Mouse (Mus musculus) ES-E14 (cell line): ENCODE results near the gene Fads3. TPM values are rescaled to one million over a fixed set of nuclear protein-coding genes. Genes with fewer than 3 reads are reported as not detected.

Source experiments
- DNase-seq: peaks from one replicate; pipeline ENCODE4 v3.0.0-alpha.2; 2013; ENCODE audit warnings: low read depth, low spot score
- H3K27ac ChIP-seq: 2 replicates; pipeline ENCODE4 v1.5.1; 2012; ENCODE audit warnings: low read depth, mild to moderate bottlenecking, low read length, moderate library complexity, mixed read lengths; ENCODE audit not compliant: poor library complexity, insufficient read depth, severe bottlenecking
- H3K36me3 ChIP-seq: 2 replicates; pipeline ENCODE4 v1.6.1; 2012; ENCODE audit warnings: mild to moderate bottlenecking, low read length, moderate library complexity, mixed read lengths; ENCODE audit not compliant: control insufficient read depth, poor library complexity, insufficient read depth, severe bottlenecking
- H3K4me1 ChIP-seq, 2 experiments: fragments of 150-350 bp in 1 of 2; sonication (generic) in 1 of 2; 2 replicates each; pipeline ENCODE4 v1.6.1; 2012; ENCODE audit warnings: low read length in 2 of 2, mild to moderate bottlenecking in 1 of 2, mixed read lengths in 1 of 2; ENCODE audit not compliant: control insufficient read depth in 2 of 2, insufficient read depth in 2 of 2, poor library complexity in 1 of 2
- H3K4me3 ChIP-seq, 2 experiments: fragments of 150-350 bp in 1 of 2; sonication (generic) in 1 of 2; 2 replicates each; pipeline ENCODE4 v1.5.1; 2012; ENCODE audit warnings: low read length in 2 of 2, low read depth in 1 of 2, mild to moderate bottlenecking in 1 of 2, mixed read lengths in 1 of 2; ENCODE audit not compliant: insufficient read depth in 1 of 2, poor library complexity in 1 of 2, severe bottlenecking in 1 of 2
- H3K9ac ChIP-seq: 2 replicates; pipeline ENCODE4 v1.6.1; 2012; ENCODE audit warnings: low read depth, mild to moderate bottlenecking, low read length, mixed read lengths; ENCODE audit not compliant: poor library complexity, insufficient read depth, severe bottlenecking
- H3K9me3 ChIP-seq: fragments of 150-350 bp; sonication (generic); 2 replicates; pipeline ENCODE4 v1.6.1; 2012; ENCODE audit warnings: low read depth, mild to moderate bottlenecking, low read length; ENCODE audit not compliant: control insufficient read depth, insufficient read depth
- CHD2 ChIP-seq: IDR thresholded peaks from 2 replicates; pipeline ENCODE4 v1.6.1; 2014; ENCODE audit warnings: mild to moderate bottlenecking, low read depth, low read length, inconsistent platforms
- HCFC1 ChIP-seq: IDR thresholded peaks from 2 replicates; pipeline ENCODE4 v1.6.1; 2012; ENCODE audit warnings: low read length, inconsistent platforms, borderline replicate concordance; ENCODE audit not compliant: insufficient read depth
- MAFK ChIP-seq: IDR thresholded peaks from 2 replicates; pipeline ENCODE4 v1.6.1; 2014; ENCODE audit warnings: mild to moderate bottlenecking, low read depth, low read length, inconsistent platforms; ENCODE audit not compliant: insufficient read depth
- ZC3H11A ChIP-seq: IDR thresholded peaks from 2 replicates; pipeline ENCODE4 v1.6.1; 2012; ENCODE audit warnings: low read depth, mild to moderate bottlenecking, inconsistent platforms, low read length, borderline replicate concordance
- ZNF384 ChIP-seq: IDR thresholded peaks from 2 replicates; pipeline ENCODE4 v1.6.1; 2012; ENCODE audit warnings: low read depth, low read length, inconsistent platforms
- in situ Hi-C, 2 experiments: fragments of 600-800 bp; cut with MboI; formaldehyde crosslinking; loops; one replicate each; pipeline ENCODE4 v1.15.1; 2025; ENCODE audit warnings: low sequenced_read_pairs in 2 of 2, inconsistent platforms in 1 of 2; ENCODE audit not compliant: unreplicated experiment in 2 of 2
- total RNA-seq: library from RNA; depleted of rRNA; stranded (reverse); fragments of 300-350 nt; gene quantifications from 2 replicates; pipeline ENCODE4 v1.2.3, GENCODE M21; 2012

Fads3 gene
- total RNA-seq, 1 experiment = 7.2 TPM

DNA sequence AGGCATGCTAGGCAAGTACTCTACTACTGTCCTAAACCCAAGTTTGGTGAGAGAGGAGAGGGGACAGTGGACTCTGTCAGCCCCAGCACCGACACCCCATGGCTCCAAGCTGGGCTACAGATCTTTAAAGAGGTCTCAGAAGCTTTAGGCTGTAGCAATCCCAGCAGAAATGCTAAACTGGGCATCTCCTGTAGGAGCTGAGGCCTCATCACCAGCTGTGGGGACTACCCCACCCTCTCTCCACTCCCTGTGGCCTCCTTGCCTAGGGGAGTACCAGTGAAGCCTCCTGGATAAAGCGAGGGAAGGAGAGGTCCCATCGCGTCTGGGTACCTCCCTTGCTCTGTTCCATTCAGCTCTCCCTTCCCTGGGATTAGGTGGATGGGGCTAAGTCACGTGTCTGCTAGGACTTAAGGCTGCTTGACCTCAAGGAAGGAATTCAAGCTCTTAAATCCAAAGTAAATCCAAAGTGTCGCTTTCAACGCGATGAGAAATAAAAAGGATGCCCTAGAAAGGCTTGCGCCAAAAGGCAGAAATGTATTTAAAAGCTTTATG lies 17.6 kb downstream of the Fads3 start:
- TF ChIP-seq HCFC1 (no peak), ZNF384 (no peak), CHD2 (no peak), ZC3H11A (no peak), MAFK (no peak)
- H3K36me3 ChIP-seq = peaks cover 13% of the 10 kb centered on the region
- H3K4me3 ChIP-seq = no peak overlapping the region
- H3K9me3 ChIP-seq = no peaks in the 10 kb centered on the region
- no peak overlapping the region for H3K9ac ChIP-seq
- no peak for DNase-seq
- in situ Hi-C loops = no loop called here
- no peak overlapping the region for H3K27ac ChIP-seq
- peaks cover 0 to 2% of the 10 kb centered on the region in 2 experiments; a peak in 1 of 4 replicates for H3K4me1 ChIP-seq

DNA sequence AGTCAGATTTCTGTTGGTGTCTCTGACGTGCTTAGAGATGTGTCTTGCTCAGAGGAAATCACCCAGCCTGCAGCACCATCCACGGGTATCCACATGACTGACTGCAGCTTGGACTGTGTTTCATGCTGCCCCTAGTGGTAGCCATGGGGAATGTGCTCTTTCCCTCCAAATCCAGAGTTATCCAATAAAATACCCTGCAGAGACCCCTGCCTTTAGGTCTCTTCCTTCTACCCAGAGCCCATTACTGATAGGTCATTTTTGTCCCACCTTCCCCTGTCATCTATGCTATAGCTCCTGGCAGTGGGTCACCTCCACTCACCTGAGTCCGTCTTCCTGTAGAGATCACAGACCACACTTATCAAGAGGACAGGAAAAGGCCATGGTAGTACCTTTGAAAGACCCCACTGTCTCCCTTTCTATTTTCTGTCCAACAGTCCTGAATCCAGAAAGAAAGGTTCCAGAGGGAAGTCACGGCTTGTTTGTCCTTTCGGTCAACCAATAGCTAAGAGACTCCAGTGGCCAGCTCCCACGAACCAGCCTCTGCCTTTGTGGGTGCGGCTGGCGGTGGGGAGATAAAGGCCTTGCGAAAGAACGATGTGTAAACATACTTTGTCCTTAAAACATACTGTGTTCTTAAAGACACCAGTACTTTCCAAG lies 18.7 kb downstream of the Fads3 start:
- peaks cover 22% of the 10 kb centered on the region for H3K36me3 ChIP-seq
- H3K9me3 ChIP-seq = no peaks in the 10 kb centered on the region
- DNase-seq = peak; percentile 40
- no peak overlapping the region for H3K27ac ChIP-seq
- no peak overlapping the region for H3K4me3 ChIP-seq
- H3K9ac ChIP-seq = no peak overlapping the region
- TF ChIP-seq ZNF384 = no peak
- TF ChIP-seq ZC3H11A = 0 out of 2 replicates have a peak, but pooled peaks have one; percentile 22
- in situ Hi-C loops = no loop called here
- peaks cover 0 to 2% of the 10 kb centered on the region in 2 experiments; a peak in 1 of 4 replicates for H3K4me1 ChIP-seq

DNA sequence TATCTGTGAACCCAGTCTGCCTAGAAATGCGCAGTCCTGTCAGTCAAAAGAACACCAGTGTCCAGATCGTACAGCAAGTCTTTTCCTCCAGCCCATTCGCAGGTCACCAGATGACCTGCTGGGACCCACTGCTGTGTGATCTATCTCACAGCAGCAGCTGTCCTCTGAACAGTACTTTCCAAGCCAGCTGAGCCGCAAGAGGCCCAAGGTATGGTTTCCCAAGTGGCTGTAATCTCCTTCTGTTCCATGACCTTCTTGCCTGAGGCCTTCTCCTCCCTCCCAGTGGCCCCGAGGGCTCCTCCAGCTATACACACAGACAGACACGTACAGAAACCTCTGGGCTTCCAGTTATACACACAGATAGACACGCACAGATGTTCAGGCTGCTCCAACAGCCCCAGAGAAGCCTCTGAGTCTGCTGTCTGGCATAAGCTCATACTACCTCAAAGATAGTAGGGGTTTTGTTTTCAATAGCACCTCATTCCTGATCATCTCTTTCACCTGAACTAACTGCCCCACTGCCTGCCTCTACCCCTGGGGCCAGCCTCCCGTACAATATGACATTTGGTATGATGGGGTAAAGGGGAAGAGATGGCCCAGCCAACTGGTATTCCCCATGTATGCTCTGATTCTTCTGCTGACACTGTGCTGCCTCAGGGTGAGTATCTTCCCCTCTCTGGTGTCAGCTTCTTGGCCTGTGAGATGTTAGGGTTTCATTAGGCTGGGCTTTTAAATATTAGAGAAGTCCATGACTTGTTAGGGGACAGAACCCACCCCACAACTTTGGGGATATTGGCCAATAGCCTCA lies 19.6 kb downstream of the Fads3 start:
- in situ Hi-C loops = no loop called here
- Histone ChIP-seq H3K4me1 (peaks cover 0 to 2% of the 10 kb centered on the region in 2 experiments; a peak in 1 of 4 replicates), H3K27ac (no peak overlapping the region), H3K4me3 (no peak overlapping the region), H3K9ac (no peak overlapping the region), H3K9me3 (no peaks in the 10 kb centered on the region), H3K36me3 (peaks cover 29% of the 10 kb centered on the region)
- TF ChIP-seq MAFK = no peak
- TF ChIP-seq ZC3H11A = no peak
- no peak for TF ChIP-seq CHD2
- TF ChIP-seq HCFC1 = no peak
- DNase-seq = no peak

DNA sequence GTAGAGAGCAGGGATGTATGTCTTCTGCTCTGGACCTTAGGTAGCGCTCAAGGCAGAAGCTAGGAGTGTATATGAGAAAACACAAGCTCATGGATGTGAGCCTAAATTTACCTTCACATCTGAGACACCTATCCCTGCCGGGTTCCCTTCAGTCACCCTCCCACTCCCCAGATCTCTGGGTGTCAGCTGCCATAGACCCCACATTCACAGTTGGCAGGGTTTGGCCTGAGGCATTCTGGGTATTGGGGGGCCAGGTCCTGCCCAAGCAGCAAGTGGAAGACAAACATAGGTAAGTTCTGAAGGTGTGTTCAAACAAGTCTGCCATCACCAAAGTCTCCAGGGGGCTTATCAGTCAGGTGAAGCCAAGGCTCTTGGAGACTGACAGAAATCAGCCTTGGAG lies 20.3 kb downstream of the Fads3 start:
- TF ChIP-seq ZC3H11A (no peak), ZNF384 (no peak), MAFK (no peak), HCFC1 (no peak), CHD2 (no peak)
- H3K9me3 ChIP-seq = no peaks in the 10 kb centered on the region
- H3K36me3 ChIP-seq = peaks cover 36% of the 10 kb centered on the region
- DNase-seq = no peak
- in situ Hi-C loops = no loop called here
- H3K4me1 ChIP-seq = peaks cover 0 to 2% of the 10 kb centered on the region in 2 experiments; a peak in 1 of 4 replicates
- no peak overlapping the region for H3K27ac ChIP-seq
- H3K4me3 ChIP-seq = no peak overlapping the region
- H3K9ac ChIP-seq = no peak overlapping the region
